Mouse (Mus musculus) monocyte, adult 5-6 weeks (primary cell): ENCODE measurements around the gene Map3k5. TPM values are rescaled to one million over a fixed set of nuclear protein-coding genes. Genes with fewer than 3 reads are reported as not detected.

Experiments
- ATAC-seq: fragments of 153-309, 156-312 bp; replicated peaks from 2 replicates; pipeline ENCODE4 v1.8.0; 2017; ENCODE audit warnings: mild to moderate bottlenecking; ENCODE audit not compliant: low TSS enrichment, insufficient number of reproducible peaks, severe bottlenecking, poor library complexity, low FRiP score
- total RNA-seq: library from RNA; stranded (forward); fragments of 200-1000, 200-491, 200-594 nt; gene quantifications from 3 replicates; pipeline ENCODE4 v1.2.3, GENCODE M21; 2017

Gene Map3k5
- total RNA-seq, 1 experiment from 2014 or later, result 99.2 TPM

- no peak for ATAC-seq
These were observed 1.3 kb upstream of the Map3k5 start for GRCm38 (mm10) chr10:19932986-19933385.

DNA sequence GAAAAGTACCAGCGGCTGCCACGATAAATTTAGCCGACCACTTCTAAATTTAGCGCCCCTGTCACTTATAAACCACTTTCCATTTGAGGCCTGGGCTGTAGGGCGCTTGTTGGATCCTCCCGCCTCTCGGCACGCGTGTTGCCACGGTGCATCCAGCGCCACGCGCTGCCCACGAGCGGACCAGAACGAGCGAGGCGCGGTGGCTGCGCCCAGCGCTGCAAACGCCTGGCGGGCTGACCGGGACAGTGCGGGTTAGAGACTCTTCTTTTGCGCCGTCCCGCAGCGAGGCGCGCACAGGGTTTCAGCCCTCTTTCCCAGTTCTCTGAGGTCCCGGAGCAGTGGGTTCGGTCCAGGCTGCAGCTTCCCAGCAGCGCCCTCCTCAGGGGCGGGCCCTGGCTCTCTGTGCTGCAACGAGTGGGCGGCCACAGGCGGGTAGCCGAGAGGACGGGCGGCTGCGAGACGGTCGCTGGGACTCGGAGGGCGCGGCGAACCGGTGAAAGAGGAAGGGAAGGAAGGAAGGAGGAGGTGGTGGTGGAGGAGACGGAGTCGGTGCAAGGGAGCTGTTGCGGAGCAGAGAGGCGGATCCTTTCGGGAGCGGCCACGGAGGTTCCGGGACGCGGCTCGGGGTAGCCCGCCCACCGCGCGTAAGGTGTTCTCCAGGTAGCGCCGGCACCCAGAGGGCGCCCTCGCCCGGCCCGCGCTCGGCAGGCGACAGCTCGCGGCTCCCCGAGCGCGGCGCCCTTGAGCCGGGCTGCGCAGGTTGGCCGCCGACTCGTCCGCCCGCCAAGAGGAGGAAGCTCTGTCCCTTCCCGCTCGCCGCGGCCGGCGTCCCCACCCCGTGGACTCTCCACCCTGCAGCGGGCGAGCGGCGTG lies 525 bp upstream of the Map3k5 start:
- ATAC-seq, result peak; percentile 67

DNA sequence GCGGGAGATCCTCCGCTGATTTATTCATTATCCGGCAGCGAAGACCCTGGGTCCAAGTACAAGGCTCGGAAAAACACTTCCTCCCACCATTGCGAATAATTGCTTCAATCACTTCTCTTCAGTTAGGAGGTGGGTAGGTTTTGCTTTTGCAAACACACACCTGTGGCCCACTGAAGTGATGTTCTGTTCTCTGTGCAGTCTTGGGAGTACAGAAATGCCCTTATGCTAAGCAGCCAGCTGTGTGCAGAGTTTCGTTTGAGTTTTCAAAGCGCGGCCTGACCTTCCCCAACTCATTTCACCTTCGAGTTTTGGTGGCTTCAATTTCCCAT lies 987 bp downstream of the Map3k5 start:
- ATAC-seq, result no peak

- ATAC-seq, result no peak
These were observed 1.6 kb downstream of the Map3k5 start for GRCm38 (mm10) chr10:19935821-19936367.

DNA sequence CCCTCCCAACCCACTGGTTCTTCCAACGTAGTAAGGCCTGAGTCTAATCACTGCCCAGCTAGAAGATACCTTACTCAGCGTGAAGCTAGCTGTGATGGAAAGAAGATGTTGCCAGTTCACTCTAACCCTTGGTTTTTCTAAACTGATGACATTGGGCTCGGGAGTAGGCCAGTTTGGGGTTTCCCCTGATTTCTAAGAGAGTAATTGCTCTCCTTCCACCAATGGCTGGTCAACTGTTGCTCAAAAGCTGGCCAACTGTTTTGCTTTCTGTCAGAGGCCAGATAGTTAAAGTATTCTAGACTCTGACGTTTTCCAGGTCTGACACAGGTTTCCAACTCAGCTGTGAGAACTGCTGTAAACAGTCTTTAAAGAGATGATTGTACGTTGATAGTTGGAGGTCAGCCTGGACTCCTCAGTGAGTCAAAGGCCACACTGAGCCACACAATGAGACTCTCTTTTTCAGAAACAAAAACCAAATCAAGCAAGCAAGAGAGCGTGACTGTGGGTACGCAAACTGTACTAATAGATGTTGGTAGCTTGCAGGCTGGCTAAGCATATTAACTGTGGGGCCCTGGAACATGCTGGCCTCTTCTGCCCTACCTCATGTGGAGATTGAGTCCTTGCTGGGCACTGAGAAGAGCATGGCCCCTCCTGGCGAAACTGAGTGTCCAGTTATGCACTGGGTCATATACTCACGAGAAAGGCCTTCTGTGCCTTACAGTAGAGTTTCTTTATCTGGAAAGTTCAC lies 2.9 kb downstream of the Map3k5 start:
- ATAC-seq, result no peak

DNA sequence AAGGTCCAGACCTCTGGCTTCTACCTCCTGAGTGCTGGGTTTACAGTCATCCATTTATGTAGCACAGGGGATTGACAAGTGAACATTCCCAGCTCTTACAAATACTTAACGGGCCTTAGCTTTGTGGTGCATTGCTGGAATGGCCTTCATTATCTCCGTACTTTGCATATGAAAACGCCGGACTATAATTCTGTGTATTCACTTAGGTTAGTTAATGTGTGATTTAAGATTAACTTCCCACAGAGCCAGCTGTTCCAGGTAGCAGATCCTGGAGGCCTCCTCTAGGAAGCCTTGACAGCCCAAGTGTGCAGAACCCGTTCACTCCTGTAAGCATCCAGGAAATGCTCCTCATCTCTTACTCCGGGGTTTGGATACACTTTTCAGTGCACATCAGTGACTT lies 4.5 kb downstream of the Map3k5 start:
- ATAC-seq, result no peak

DNA sequence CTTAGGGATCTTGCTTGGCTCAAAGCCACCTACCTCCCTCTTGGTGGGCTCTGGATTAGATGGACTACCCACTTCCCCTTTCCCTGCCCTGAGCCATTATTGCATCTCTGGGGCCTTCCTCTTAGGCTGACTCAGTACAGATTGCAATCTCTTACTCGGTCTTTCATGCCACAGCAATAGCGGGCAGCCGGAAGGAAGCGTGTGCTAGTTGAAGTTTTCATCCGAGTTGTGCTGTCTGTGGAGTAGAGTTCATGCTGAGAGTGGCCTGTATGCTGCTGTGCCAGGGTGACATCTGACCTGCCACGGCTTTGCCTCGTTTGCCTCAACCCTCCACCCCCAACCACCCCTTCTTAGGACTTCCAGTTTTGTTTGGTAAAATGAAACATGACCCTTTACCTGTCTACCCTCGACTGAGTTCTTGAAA lies 5.0 kb downstream of the Map3k5 start:
- ATAC-seq, result peak; percentile 76

GRCm38 (mm10) chr10:19940127-19940526 lies 5.9 kb downstream of the Map3k5 start:
- no peak for ATAC-seq

GRCm38 (mm10) chr10:19940626-19941025 lies 6.4 kb downstream of the Map3k5 start:
- ATAC-seq, result no peak

DNA sequence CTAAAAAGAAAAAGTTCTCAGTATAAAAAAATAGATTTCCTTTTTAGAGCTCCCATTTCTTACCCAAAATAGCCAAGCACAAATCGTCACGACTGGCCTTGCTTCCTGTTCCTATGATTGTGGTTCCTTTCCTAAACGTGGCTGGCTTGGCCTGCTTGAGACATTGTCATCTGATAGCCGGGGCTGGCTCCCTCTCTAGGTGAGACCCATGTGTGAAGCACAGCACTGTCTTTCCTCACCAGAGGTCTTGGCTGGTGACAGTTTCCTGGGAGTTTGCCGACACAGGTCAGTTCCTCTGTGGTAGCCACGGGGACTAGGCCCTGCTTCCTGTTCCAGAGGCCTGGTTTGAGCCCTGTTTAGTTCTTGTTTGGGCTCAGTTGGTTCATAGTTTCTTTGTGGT lies 6.8 kb downstream of the Map3k5 start:
- ATAC-seq, result peak; percentile 61

- ATAC-seq, result no peak
These were observed 7.6 kb downstream of the Map3k5 start for GRCm38 (mm10) chr10:19941914-19942313.

GRCm38 (mm10) chr10:19942621-19943020 lies 8.3 kb downstream of the Map3k5 start:
- no peak for ATAC-seq

- ATAC-seq, result no peak
These were observed 11.4 kb downstream of the Map3k5 start for GRCm38 (mm10) chr10:19945651-19946050.

GRCm38 (mm10) chr10:19946644-19947043 lies 12.4 kb downstream of the Map3k5 start:
- ATAC-seq, result no peak

- ATAC-seq, result no peak
These were observed 13.2 kb downstream of the Map3k5 start for GRCm38 (mm10) chr10:19947441-19947840.

DNA sequence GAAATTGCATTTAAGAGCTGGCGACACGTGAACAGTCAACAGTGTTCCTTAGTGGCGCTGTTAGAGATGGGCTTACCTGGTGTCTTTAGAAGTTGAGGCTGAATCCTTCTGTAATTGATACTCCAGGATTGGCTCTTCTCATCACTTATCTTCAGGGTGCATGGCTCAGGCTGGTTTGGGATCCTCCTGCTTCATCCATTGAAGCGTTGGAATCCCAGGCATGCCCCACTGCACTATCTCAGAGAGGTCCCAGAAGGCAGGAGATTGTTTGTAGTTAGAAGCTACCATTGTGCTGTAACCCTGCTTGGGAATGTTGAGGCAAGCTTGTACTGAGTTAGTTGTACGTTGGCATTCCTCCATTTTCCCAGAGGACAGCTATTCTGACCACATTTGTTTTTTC lies 13.6 kb downstream of the Map3k5 start:
- no peak for ATAC-seq

DNA sequence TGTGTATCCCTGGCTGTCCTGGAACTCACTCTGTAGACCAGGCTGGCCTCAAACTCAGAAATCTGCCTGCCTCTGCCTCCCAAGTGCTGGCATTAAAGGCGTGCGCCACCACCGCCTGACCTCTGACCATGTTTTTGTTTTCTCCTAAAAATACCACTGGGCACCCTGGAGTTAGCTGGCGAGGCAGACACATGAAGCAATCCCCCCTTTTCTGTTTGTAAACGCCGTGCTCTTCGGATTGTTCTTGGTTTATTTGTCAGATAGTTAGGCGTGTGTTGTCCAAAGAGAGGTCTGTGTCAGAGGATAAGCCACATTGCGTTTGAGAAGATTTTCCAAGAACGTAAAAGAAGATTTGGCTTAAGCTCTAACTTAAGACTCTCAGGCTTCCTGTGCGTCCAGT lies 14.1 kb downstream of the Map3k5 start:
- no peak for ATAC-seq

DNA sequence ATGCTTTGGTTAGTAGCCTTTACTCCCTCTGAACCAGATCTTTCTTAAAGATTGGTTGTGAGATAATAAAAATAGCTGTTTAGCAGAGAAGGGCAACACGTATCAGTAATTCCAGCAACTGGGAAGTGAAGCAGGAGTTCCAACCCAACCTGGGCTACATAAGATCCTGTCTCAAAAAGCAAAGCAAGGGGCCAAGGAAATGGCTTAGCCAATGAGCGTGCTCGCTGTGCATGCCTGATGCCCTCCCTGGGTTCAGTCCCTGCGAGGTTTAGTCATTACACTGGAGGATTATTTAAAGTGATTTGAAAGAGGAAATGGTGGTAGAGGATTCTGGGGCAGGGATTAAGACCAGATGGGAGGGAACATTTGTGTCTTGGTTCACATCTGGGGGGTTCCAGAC lies 14.8 kb downstream of the Map3k5 start:
- no peak; the same call in 1 of the 2 replicates for ATAC-seq

- no peak for ATAC-seq
These were observed 18.9 kb downstream of the Map3k5 start for GRCm38 (mm10) chr10:19953032-19953761.
